Comparison of ENCODE assay signal across 8 mouse cellular contexts in the genomic region with DNA sequence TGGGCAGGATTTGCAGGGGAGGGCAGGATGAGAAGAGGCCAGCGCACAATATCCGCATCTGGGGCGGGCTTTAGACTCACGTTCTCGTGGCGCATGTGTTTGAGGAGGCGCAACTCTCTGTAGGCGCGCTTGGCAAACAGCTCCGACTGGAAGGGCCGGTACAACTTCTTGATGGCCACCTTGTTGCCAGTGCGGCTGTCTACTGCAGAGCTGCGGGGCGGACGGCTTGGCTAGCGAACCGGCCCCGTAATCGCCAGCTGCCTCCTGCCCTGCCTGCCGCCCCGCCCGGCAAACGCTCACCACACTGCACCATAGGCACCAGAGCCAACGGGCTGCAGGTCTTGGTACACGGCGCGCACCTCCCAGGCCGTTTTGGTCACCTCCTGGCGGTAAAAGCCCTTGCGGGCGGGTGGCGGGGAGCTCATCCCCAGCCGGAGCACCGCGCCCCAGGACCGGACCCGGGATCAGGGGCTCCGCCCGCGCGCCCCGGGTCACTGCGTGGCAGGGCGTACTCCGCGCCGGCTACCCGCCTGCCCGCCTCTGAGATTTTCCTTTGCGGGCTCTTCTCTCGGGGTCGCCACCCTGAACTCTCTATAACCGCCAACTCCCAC. TPM values are rescaled to one million over a fixed set of nuclear protein-coding genes. Genes with fewer than 3 reads are reported as not detected.
DNase-seq lines count a peak whose midpoint lies in the region; ATAC-seq and TF ChIP-seq lines count a peak whose summit lies in the region.

No protein-coding gene starts in this region.

- WGBS in hindbrain, embryonic 15.5 days, result under 1% methylated on average over 52 of the region's 53 CpGs
- WGBS in limb, embryonic 12.5 days, result under 1% methylated on average over 53 of the region's 53 CpGs
- under 1% methylated on average over 49 of the region's 53 CpGs for WGBS in midbrain, embryonic 16.5 days

- no peak for DNase-seq in cerebellum, postnatal 4 days (ENCODE audit: low spot score in 2 of 2)
- DNase-seq in cerebellum, adult 18-20 months, result peak; percentile 79 to 81
- peak; percentile 84 for DNase-seq in gastrocnemius, adult 2 months
- no peak for DNase-seq in adipocyte (ENCODE audit: low spot score)

- H3K27me3 ChIP-seq in hindbrain, embryonic 15.5 days, result peaks cover 4% of the 10 kb centered on the region; the same call in 1 of the 2 replicates
- peaks cover 49% of the 10 kb centered on the region for H3K27me3 ChIP-seq in limb, embryonic 12.5 days
- peaks cover 8% of the 10 kb centered on the region for H3K27me3 ChIP-seq in midbrain, embryonic 16.5 days (ENCODE audit: control insufficient read depth, insufficient read depth, low read depth, low read length)

- intact Hi-C loops in gastrocnemius, adult 2 months (cut with DNase I), result loop anchor here (5.0 kb wide), 1 partner anchor 57 kb away; a partner anchor contains a TSS

- H3K27ac ChIP-seq in gastrocnemius, adult 2 months, result peak overlapping the region; percentile 99
- H3K27ac ChIP-seq in hindbrain, embryonic 15.5 days (replicated peaks), result no peak overlapping the region
- no peak overlapping the region for H3K27ac ChIP-seq in limb, embryonic 12.5 days
- H3K27ac ChIP-seq in midbrain, embryonic 16.5 days (ENCODE audit: low read length), result no peak overlapping the region

- no peaks in the 10 kb centered on the region for H3K36me3 ChIP-seq in hindbrain, embryonic 15.5 days
- H3K36me3 ChIP-seq in limb, embryonic 12.5 days, result no peaks in the 10 kb centered on the region; the same call in 1 of the 2 replicates
- no peaks in the 10 kb centered on the region; the same call in 1 of the 2 replicates for H3K36me3 ChIP-seq in midbrain, embryonic 16.5 days (ENCODE audit: control insufficient read depth, insufficient read depth, low read length)

- H3K4me2 ChIP-seq in hindbrain, embryonic 15.5 days, result peak overlapping the region; percentile 96
- peak overlapping the region; percentile 97 for H3K4me2 ChIP-seq in limb, embryonic 12.5 days
- H3K4me2 ChIP-seq in midbrain, embryonic 16.5 days (ENCODE audit: low read length), result peak overlapping the region; percentile 97

- no peaks in the 10 kb centered on the region for H3K9me3 ChIP-seq in hindbrain, embryonic 15.5 days
- no peaks in the 10 kb centered on the region for H3K9me3 ChIP-seq in limb, embryonic 12.5 days
- no peaks in the 10 kb centered on the region for H3K9me3 ChIP-seq in midbrain, embryonic 16.5 days (replicated peaks; ENCODE audit: control insufficient read depth, low read length, poor library complexity, severe bottlenecking)

- ATAC-seq in cerebellum, adult (ENCODE audit: insufficient number of reproducible peaks, low FRiP score, low TSS enrichment), result peak; percentile 36
- ATAC-seq in hindbrain, embryonic 15.5 days (ENCODE audit: low FRiP score, low read depth), result peak; percentile 33
- no peak; the same call in 1 of the 2 replicates for ATAC-seq in limb, embryonic 12.5 days (ENCODE audit: insufficient number of reproducible peaks, insufficient read depth, low FRiP score, low TSS enrichment, low read depth)
- ATAC-seq in midbrain, embryonic 16.5 days, result peak; percentile 33

- peak overlapping the region; percentile 96 for H3K4me3 ChIP-seq in gastrocnemius, adult 2 months
- peak overlapping the region; percentile 43 for H3K4me3 ChIP-seq in hindbrain, embryonic 15.5 days
- peak overlapping the region; percentile 59 for H3K4me3 ChIP-seq in limb, embryonic 12.5 days (replicated peaks)
- H3K4me3 ChIP-seq in midbrain, embryonic 16.5 days (ENCODE audit: low read depth, low read length), result peak overlapping the region; percentile 49

- peaks cover 17% of the 10 kb centered on the region for H3K4me1 ChIP-seq in hindbrain, embryonic 15.5 days (replicated peaks)
- H3K4me1 ChIP-seq in limb, embryonic 12.5 days (replicated peaks), result peaks cover 24% of the 10 kb centered on the region
- peaks cover 17% of the 10 kb centered on the region for H3K4me1 ChIP-seq in midbrain, embryonic 16.5 days (ENCODE audit: control insufficient read depth, insufficient read depth, low read length)

- TF ChIP-seq CTCF in gastrocnemius, adult 2 months (IDR thresholded peaks at IDR 0.05), result peak; percentile 2; the same call in 1 of the 2 replicates

- peak overlapping the region; percentile 42 for H3K9ac ChIP-seq in hindbrain, embryonic 15.5 days
- H3K9ac ChIP-seq in limb, embryonic 12.5 days (replicated peaks), result peak overlapping the region; percentile 67
- peak overlapping the region; percentile 69 for H3K9ac ChIP-seq in midbrain, embryonic 16.5 days (ENCODE audit: low read depth, low read length)

RNA-seq across cellular contexts. Expression of a gene that starts 0.3 kb away (rescaled TPM):
- 100 to 1,000 TPM; 128 TPM for total RNA-seq in gastrocnemius, adult 2 months (2021)
- polyA plus RNA-seq in hindbrain, embryonic 15.5 days (2015; fragmentation: Nextera tagmentation; extraction: Ambion mirVana), result 4.2 and 4.6 TPM in 2 replicates
- polyA plus RNA-seq in limb, embryonic 12.5 days (2016; fragmentation: Nextera tagmentation; extraction: Ambion mirVana), result 8.9 and 9.3 TPM in 2 replicates
- polyA plus RNA-seq in midbrain, embryonic 16.5 days (2015; fragmentation: Nextera tagmentation; extraction: Ambion mirVana), result 3.0 and 4.4 TPM in 2 replicates

RNA-seq across cellular contexts. Expression of a gene that starts 9.3 kb away (rescaled TPM):
- 1 to 10 TPM; 1.0 to 1.1 TPM for total RNA-seq in gastrocnemius, adult 2 months (2021)
- polyA plus RNA-seq in hindbrain, embryonic 15.5 days (2015; fragmentation: Nextera tagmentation; extraction: Ambion mirVana), result 27.3 and 28.3 TPM in 2 replicates
- 13.6 and 14.4 TPM in 2 replicates for polyA plus RNA-seq in limb, embryonic 12.5 days (2016; fragmentation: Nextera tagmentation; extraction: Ambion mirVana)
- 29.0 and 32.6 TPM in 2 replicates for polyA plus RNA-seq in midbrain, embryonic 16.5 days (2015; fragmentation: Nextera tagmentation; extraction: Ambion mirVana)

RNA-seq across cellular contexts. Expression of a gene that starts 11.7 kb away (rescaled TPM):
- 1 to 10 TPM; 5.9 to 6.4 TPM for total RNA-seq in gastrocnemius, adult 2 months (2021)
- 25.3 and 27.6 TPM in 2 replicates for polyA plus RNA-seq in hindbrain, embryonic 15.5 days (2015; fragmentation: Nextera tagmentation; extraction: Ambion mirVana)
- 15.0 and 15.2 TPM in 2 replicates for polyA plus RNA-seq in limb, embryonic 12.5 days (2016; fragmentation: Nextera tagmentation; extraction: Ambion mirVana)
- polyA plus RNA-seq in midbrain, embryonic 16.5 days (2015; fragmentation: Nextera tagmentation; extraction: Ambion mirVana), result 30.6 and 31.0 TPM in 2 replicates

RNA-seq across cellular contexts. Expression of a gene that starts 17.2 kb away (rescaled TPM):
- 1 to 10 TPM; 6.8 to 8.4 TPM for total RNA-seq in gastrocnemius, adult 2 months (2021)
- 16.6 and 16.9 TPM in 2 replicates for polyA plus RNA-seq in hindbrain, embryonic 15.5 days (2015; fragmentation: Nextera tagmentation; extraction: Ambion mirVana)
- polyA plus RNA-seq in limb, embryonic 12.5 days (2016; fragmentation: Nextera tagmentation; extraction: Ambion mirVana), result 22.7 and 24.8 TPM in 2 replicates
- polyA plus RNA-seq in midbrain, embryonic 16.5 days (2015; fragmentation: Nextera tagmentation; extraction: Ambion mirVana), result 18.5 and 19.1 TPM in 2 replicates

RNA-seq across cellular contexts. Expression of a gene that starts 40.4 kb away (rescaled TPM):
- 1 to 10 TPM; 8.3 to 8.7 TPM for total RNA-seq in gastrocnemius, adult 2 months (2021)
- polyA plus RNA-seq in hindbrain, embryonic 15.5 days (2015; fragmentation: Nextera tagmentation; extraction: Ambion mirVana), result 90.7 and 105 TPM in 2 replicates
- 157 and 170 TPM in 2 replicates for polyA plus RNA-seq in limb, embryonic 12.5 days (2016; fragmentation: Nextera tagmentation; extraction: Ambion mirVana)
- 90.1 and 92.1 TPM in 2 replicates for polyA plus RNA-seq in midbrain, embryonic 16.5 days (2015; fragmentation: Nextera tagmentation; extraction: Ambion mirVana)

Comparison
In these comparisons a context has a peak if more than half of its experiments do, and no peak if none do; other contexts are left out.
1. DNase-seq: peak in cerebellum, adult 18-20 months (2 of 2) and gastrocnemius, adult 2 months (single experiment); none in cerebellum, postnatal 4 days (0 of 2) and adipocyte (single experiment).
2. H3K4me3 ChIP-seq: peak in every context shown above with its lines; median percentile 96 in gastrocnemius, adult 2 months; 59 in limb, embryonic 12.5 days; 49 in midbrain, embryonic 16.5 days; 43 in hindbrain, embryonic 15.5 days.
3. Peak in every context shown above with its lines, with median percentiles within 50 percentile points of each other: H3K4me2 ChIP-seq and H3K9ac ChIP-seq.